8 mouse cellular contexts compared by ENCODE assay signal in genomic region chr2:85048168-85048751, GRCm38 (mm10). TPM values are rescaled to one million over a fixed set of nuclear protein-coding genes. Genes with fewer than 3 reads are reported as not detected.
DNase-seq lines count a peak whose midpoint lies in the region; ATAC-seq lines count a peak whose summit lies in the region.

No protein-coding gene starts in this region.

- DNase-seq in Muller cell, postnatal 12 days (ENCODE audit: inconsistent ontology term), result peak; percentile 80
- peak; percentile 83 for DNase-seq in cerebellum, adult 9-11 months
- DNase-seq in frontal cortex, postnatal 14 days (ENCODE audit: low spot score in 2 of 2), result peak; percentile 59 to 60
- DNase-seq in layer of hippocampus, postnatal 14 days (ENCODE audit: low spot score in 2 of 2), result peak; percentile 70 to 79
- DNase-seq in lung, postnatal 14 days, result peak; percentile 76
- peak; percentile 71 for DNase-seq in ovary, postnatal 36 days (ENCODE audit: low spot score)
- DNase-seq in thymus, postnatal 4 days, result peak; percentile 74

- peak overlapping the region; percentile 96 for H3K27ac ChIP-seq in hindbrain, embryonic 12.5 days

- ATAC-seq in hindbrain, embryonic 12.5 days (ENCODE audit: low FRiP score), result peak; percentile 73

- H3K9me3 ChIP-seq in hindbrain, embryonic 12.5 days (replicated peaks), result no peaks in the 10 kb centered on the region

- H3K4me3 ChIP-seq in hindbrain, embryonic 12.5 days, result peak overlapping the region; percentile 72

- H3K4me2 ChIP-seq in hindbrain, embryonic 12.5 days (replicated peaks), result peak overlapping the region; percentile 70

- peak overlapping the region; percentile 83 for H3K9ac ChIP-seq in hindbrain, embryonic 12.5 days

- WGBS in hindbrain, embryonic 12.5 days, result 0% methylated on average over 29 of the region's 44 CpGs

- peaks cover 36% of the 10 kb centered on the region for H3K4me1 ChIP-seq in hindbrain, embryonic 12.5 days

- peaks cover 53% of the 10 kb centered on the region for H3K36me3 ChIP-seq in hindbrain, embryonic 12.5 days

- H3K27me3 ChIP-seq in hindbrain, embryonic 12.5 days, result no peaks in the 10 kb centered on the region

RNA-seq across cellular contexts. Expression of gene Tnks1bp1, which starts 0.4 kb away (rescaled TPM):
- 42.2 and 46.7 TPM in 2 replicates for polyA plus RNA-seq in hindbrain, embryonic 12.5 days (2016; fragmentation: Nextera tagmentation; extraction: Ambion mirVana)
- 100 to 1,000 TPM; 128 to 141 TPM for total RNA-seq in layer of hippocampus, postnatal 14 days (2021)

RNA-seq across cellular contexts. Expression of gene P2rx3, which starts 11.0 kb away (rescaled TPM):
- 18.1 and 23.7 TPM in 2 replicates for polyA plus RNA-seq in hindbrain, embryonic 12.5 days (2016; fragmentation: Nextera tagmentation; extraction: Ambion mirVana)
- total RNA-seq in layer of hippocampus, postnatal 14 days (2021), result 1 to 10 TPM; 2.8 to 3.4 TPM

RNA-seq across cellular contexts. Expression of gene Ssrp1, which starts 11.2 kb away (rescaled TPM):
- 239 and 240 TPM in 2 replicates for polyA plus RNA-seq in hindbrain, embryonic 12.5 days (2016; fragmentation: Nextera tagmentation; extraction: Ambion mirVana)
- 100 to 1,000 TPM; 104 TPM for total RNA-seq in layer of hippocampus, postnatal 14 days (2021)

Comparison
In these comparisons a context has a peak if more than half of its experiments do, and no peak if none do; other contexts are left out.
1. Peak in every context shown above with its lines: DNase-seq, ATAC-seq, H3K4me3 ChIP-seq and H3K27ac ChIP-seq.